Mouse (Mus musculus): ENCODE results near the gene Tcte3. TPM values are rescaled to one million over a fixed set of nuclear protein-coding genes. Genes with fewer than 3 reads are reported as not detected.

The Tcte3 gene
- total and polyA plus RNA-seq, 3 experiments, result 0.62 to 1.7 TPM; not detected in 1

DNA sequence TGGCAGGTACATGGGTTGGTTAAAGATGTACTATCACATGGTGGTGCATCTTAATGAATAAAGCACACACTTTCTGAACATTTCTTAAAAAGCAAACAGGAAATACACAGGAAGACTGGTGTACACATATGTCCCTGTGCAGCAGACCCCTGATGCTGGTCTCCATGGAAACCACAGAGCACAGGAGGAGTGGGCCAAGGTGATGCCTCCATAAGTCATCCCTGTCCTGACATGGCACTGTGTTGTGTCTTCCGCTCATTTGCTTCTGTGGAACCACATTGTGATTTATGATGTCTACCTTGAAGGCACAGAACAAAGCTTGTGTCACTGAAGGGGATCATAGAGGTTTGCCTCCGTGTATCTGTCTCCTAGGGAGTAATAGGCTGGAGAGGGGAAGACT lies 30.9 kb upstream of the Tcte3 start:
- H3K9me3 ChIP-seq (replicated peaks), result no peaks in the 10 kb centered on the region
- H3K27me3 ChIP-seq (ENCODE audit: insufficient read depth, low read length), result no peaks in the 10 kb centered on the region
- TF ChIP-seq POLR2AphosphoS5 (IDR thresholded peaks at IDR 0.05; ENCODE audit: insufficient replicate concordance, low read depth, low read length) (no peak), TAL1 (conservative IDR thresholded peaks at IDR 0.05; ENCODE audit: low read depth, low read length) (no peak), GATA1 (IDR thresholded peaks at IDR 0.05; ENCODE audit: borderline replicate concordance, low read length) (no peak), CTCF (IDR thresholded peaks at IDR 0.05; ENCODE audit: low read depth, low read length) (no peak)
- H3K4me1 ChIP-seq (ENCODE audit: insufficient read depth, low read depth, low read length), result peaks cover 12% of the 10 kb centered on the region
- DNase-seq (ENCODE audit: low spot score) (no peak), ATAC-seq (ENCODE audit: extremely low read depth, insufficient number of reproducible peaks, low FRiP score, poor library complexity, severe bottlenecking) (no peak)
- no peak overlapping the region for H3K4me3 ChIP-seq (ENCODE audit: low read depth, low read length)
- H3K36me3 ChIP-seq (replicated peaks), result peaks cover 15% of the 10 kb centered on the region

DNA sequence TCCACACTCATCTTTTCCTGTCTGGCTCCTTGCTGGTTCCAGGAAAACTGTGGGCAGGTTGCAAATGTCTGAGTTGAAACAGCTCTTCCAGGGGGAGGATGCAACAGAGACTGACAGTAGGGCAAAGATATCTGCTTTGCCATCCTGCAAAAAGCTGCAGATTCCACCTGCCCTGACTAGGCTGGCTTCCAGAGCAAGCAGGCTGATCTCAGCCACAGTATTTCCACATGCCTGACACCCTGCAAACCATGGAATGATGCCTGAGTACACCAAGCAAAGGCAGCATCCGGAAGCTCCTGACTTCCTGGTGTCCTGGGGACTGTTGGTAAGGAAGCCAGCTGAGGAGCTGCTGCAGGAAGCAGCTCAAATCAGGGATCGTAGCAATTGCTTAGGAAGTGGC lies 27.8 kb upstream of the Tcte3 start:
- ATAC-seq (ENCODE audit: extremely low read depth, insufficient number of reproducible peaks, low FRiP score, poor library complexity, severe bottlenecking) (no peak), DNase-seq (ENCODE audit: low spot score) (no peak)
- TF ChIP-seq TAL1 (conservative IDR thresholded peaks at IDR 0.05; ENCODE audit: low read depth, low read length) (no peak), GATA1 (IDR thresholded peaks at IDR 0.05; ENCODE audit: borderline replicate concordance, low read length) (no peak), POLR2AphosphoS5 (IDR thresholded peaks at IDR 0.05; ENCODE audit: insufficient replicate concordance, low read depth, low read length) (no peak), GATA2 (IDR thresholded peaks at IDR 0.05; ENCODE audit: borderline replicate concordance, low read depth, low read length) (no peak), CTCF (IDR thresholded peaks at IDR 0.05; ENCODE audit: low read depth, low read length) (no peak)
- H3K4me3 ChIP-seq (ENCODE audit: low read depth, low read length), result no peak overlapping the region
- H3K27me3 ChIP-seq (ENCODE audit: insufficient read depth, low read length), result no peaks in the 10 kb centered on the region
- H3K4me1 ChIP-seq (ENCODE audit: insufficient read depth, low read depth, low read length), result peaks cover 4% of the 10 kb centered on the region
- peaks cover 36% of the 10 kb centered on the region for H3K36me3 ChIP-seq (replicated peaks)
- no peaks in the 10 kb centered on the region for H3K9me3 ChIP-seq (replicated peaks)

DNA sequence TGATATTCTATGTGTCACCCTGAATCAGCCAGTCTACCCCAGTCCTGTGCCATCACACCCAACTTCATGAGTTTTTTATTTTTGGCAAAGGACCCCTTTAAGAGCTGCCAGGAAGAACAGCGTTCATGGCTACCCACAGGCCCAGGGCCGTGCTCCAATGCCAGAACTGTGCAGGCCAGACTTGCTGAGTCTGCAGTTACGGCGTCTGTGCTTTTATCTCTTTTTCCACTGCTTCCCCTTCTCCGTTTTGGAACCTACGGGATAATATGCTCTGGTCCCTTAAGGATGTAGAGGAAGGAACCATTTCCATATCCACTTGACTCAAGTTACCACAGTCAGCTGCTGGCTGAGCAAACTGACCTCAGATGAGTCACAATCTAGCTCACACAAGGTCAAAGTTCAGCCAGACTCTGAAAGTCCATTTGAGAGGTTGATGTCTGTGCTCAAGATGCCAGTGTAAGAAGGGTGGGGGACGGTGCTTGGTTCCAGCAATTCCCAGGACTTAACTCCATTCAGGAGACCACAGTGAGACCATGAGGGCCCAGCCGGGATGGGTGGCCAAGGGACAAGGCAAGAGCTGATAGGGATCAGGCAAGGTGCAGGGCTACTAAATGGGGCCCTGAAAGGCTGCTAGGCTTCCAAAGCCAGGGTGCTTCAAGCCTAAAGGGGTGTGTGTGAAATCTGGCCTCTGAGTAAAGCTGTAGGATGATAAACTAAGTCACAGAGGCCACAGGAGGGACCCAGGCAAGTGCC lies 26.9 kb upstream of the Tcte3 start:
- DNase-seq (ENCODE audit: low spot score) (no peak), ATAC-seq (ENCODE audit: extremely low read depth, insufficient number of reproducible peaks, low FRiP score, poor library complexity, severe bottlenecking) (no peak)
- Histone ChIP-seq H3K27me3 (ENCODE audit: insufficient read depth, low read length) (no peaks in the 10 kb centered on the region), H3K36me3 (replicated peaks) (peaks cover 45% of the 10 kb centered on the region), H3K4me1 (ENCODE audit: insufficient read depth, low read depth, low read length) (peaks cover 4% of the 10 kb centered on the region), H3K9me3 (replicated peaks) (no peaks in the 10 kb centered on the region), H3K4me3 (ENCODE audit: low read depth, low read length) (no peak overlapping the region)
- TF ChIP-seq POLR2AphosphoS5 (IDR thresholded peaks at IDR 0.05; ENCODE audit: insufficient replicate concordance, low read depth, low read length), result no peak
- TF ChIP-seq TAL1 (conservative IDR thresholded peaks at IDR 0.05; ENCODE audit: low read depth, low read length), result no peak
- TF ChIP-seq CTCF (IDR thresholded peaks at IDR 0.05; ENCODE audit: low read depth, low read length), result no peak
- no peak for TF ChIP-seq GATA1 (IDR thresholded peaks at IDR 0.05; ENCODE audit: borderline replicate concordance, low read length)
- TF ChIP-seq GATA2 (IDR thresholded peaks at IDR 0.05; ENCODE audit: borderline replicate concordance, low read depth, low read length), result no peak

DNA sequence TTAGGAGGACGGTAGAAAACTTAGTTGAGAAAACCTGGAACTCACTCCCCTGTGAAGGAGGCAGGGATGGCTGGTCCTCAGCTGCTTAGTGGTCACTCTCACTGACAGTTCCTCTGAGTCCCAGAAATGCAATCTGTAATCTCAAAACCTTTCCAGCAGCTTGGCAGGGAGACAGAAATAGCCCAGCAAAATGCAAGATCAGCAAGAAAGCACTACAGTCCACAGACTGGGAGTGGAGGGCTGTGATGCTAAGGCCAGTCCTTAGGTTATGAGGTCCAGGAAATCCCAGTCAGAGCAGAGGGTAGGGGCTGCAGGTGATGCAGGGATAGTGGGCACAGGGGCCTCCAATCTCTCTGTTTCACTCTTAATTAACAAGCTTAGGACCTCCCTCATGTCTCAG lies 25.6 kb upstream of the Tcte3 start:
- TF ChIP-seq CTCF (IDR thresholded peaks at IDR 0.05; ENCODE audit: low read depth, low read length) (no peak), GATA2 (IDR thresholded peaks at IDR 0.05; ENCODE audit: borderline replicate concordance, low read depth, low read length) (no peak), TAL1 (conservative IDR thresholded peaks at IDR 0.05; ENCODE audit: low read depth, low read length) (no peak), GATA1 (IDR thresholded peaks at IDR 0.05; ENCODE audit: borderline replicate concordance, low read length) (no peak), POLR2AphosphoS5 (IDR thresholded peaks at IDR 0.05; ENCODE audit: insufficient replicate concordance, low read depth, low read length) (no peak)
- H3K4me3 ChIP-seq (ENCODE audit: low read depth, low read length), result no peak overlapping the region
- DNase-seq (ENCODE audit: low spot score) (no peak), ATAC-seq (ENCODE audit: extremely low read depth, insufficient number of reproducible peaks, low FRiP score, poor library complexity, severe bottlenecking) (no peak)
- no peaks in the 10 kb centered on the region for H3K9me3 ChIP-seq (replicated peaks)
- peaks cover 53% of the 10 kb centered on the region for H3K36me3 ChIP-seq (replicated peaks)
- H3K27me3 ChIP-seq (ENCODE audit: insufficient read depth, low read length), result no peaks in the 10 kb centered on the region
- peaks cover 4% of the 10 kb centered on the region for H3K4me1 ChIP-seq (ENCODE audit: insufficient read depth, low read depth, low read length)

DNA sequence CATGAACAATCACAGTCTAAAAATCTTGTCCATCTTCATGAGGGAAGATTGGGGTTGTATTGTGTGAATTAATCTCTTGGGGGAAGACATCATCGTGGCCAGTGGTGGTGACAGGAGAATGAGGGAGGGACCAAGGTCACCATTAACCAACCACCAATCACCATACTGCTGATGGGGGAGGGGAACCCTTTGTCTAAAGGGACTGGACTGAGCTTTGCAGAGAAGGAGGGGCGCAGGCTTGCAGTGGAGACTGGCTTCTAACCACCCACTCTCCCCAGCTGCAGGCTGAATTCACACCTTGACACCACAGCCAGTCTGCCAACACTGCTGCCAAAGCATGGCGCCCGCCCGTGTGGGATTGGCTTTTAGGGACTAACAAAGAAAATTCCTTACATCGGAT lies 24.8 kb upstream of the Tcte3 start:
- Histone ChIP-seq H3K4me3 (ENCODE audit: low read depth, low read length) (no peak overlapping the region), H3K36me3 (replicated peaks) (peaks cover 62% of the 10 kb centered on the region), H3K4me1 (ENCODE audit: insufficient read depth, low read depth, low read length) (peaks cover 4% of the 10 kb centered on the region), H3K9me3 (replicated peaks) (no peaks in the 10 kb centered on the region), H3K27me3 (ENCODE audit: insufficient read depth, low read length) (no peaks in the 10 kb centered on the region)
- TF ChIP-seq POLR2AphosphoS5 (IDR thresholded peaks at IDR 0.05; ENCODE audit: insufficient replicate concordance, low read depth, low read length), result no peak
- no peak for TF ChIP-seq GATA1 (IDR thresholded peaks at IDR 0.05; ENCODE audit: borderline replicate concordance, low read length)
- TF ChIP-seq GATA2 (IDR thresholded peaks at IDR 0.05; ENCODE audit: borderline replicate concordance, low read depth, low read length), result no peak
- no peak for TF ChIP-seq TAL1 (conservative IDR thresholded peaks at IDR 0.05; ENCODE audit: low read depth, low read length)
- TF ChIP-seq CTCF (IDR thresholded peaks at IDR 0.05; ENCODE audit: low read depth, low read length), result no peak
- ATAC-seq (ENCODE audit: extremely low read depth, insufficient number of reproducible peaks, low FRiP score, poor library complexity, severe bottlenecking) (no peak), DNase-seq (ENCODE audit: low spot score) (no peak)

DNA sequence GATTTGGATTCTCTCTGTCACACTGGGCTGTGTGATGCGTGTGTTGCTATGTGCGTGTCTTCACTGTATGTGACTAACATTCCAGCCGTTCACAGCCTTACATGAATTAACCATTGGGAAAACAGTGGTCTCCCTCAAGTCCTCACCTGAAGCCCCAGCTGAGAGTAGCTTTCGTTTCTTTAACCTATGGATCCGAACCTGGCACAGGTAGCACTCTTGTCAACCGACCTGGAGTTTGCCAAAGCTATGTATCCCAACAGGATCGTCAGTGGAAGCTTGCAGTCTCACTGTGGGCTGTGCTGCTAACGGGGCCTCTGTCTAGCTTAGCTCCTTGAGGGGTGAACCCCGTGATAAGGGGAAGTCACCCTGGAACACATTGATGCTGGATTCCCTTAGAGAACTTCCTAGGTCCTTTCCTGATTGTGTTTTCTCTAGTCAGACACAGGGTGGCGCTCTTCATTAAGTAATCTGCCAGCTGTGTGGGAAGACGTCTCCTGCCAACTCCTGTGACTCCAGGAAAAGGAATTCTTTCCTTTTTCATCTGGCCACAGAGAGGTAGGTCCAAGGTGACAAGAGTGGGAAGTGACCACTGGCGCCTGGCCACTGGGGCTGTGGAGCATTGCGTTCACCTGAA lies 24.2 kb upstream of the Tcte3 start:
- TF ChIP-seq POLR2AphosphoS5 (IDR thresholded peaks at IDR 0.05; ENCODE audit: insufficient replicate concordance, low read depth, low read length), result no peak
- 0 out of 2 replicates have a peak, but pooled peaks have one; percentile 28 for TF ChIP-seq CTCF (IDR thresholded peaks at IDR 0.05; ENCODE audit: low read depth, low read length)
- no peaks in the 10 kb centered on the region for H3K9me3 ChIP-seq (replicated peaks)
- peaks cover 4% of the 10 kb centered on the region for H3K4me1 ChIP-seq (ENCODE audit: insufficient read depth, low read depth, low read length)
- no peaks in the 10 kb centered on the region for H3K27me3 ChIP-seq (ENCODE audit: insufficient read depth, low read length)
- peaks cover 66% of the 10 kb centered on the region for H3K36me3 ChIP-seq (replicated peaks)
- DNase-seq (ENCODE audit: low spot score) (peak; percentile 46), ATAC-seq (ENCODE audit: extremely low read depth, insufficient number of reproducible peaks, low FRiP score, poor library complexity, severe bottlenecking) (no peak)
- H3K4me3 ChIP-seq (ENCODE audit: low read depth, low read length), result no peak overlapping the region

Data from G1E (cell line).